Mouse (Mus musculus): ENCODE data around the gene Galnt16. TPM values are rescaled to one million over a fixed set of nuclear protein-coding genes. Genes with fewer than 3 reads are reported as not detected.

Galnt16 gene
- polyA plus RNA-seq, 1 experiment: 28.1 TPM

- no peak for TF ChIP-seq POLR2A (IDR thresholded peaks at IDR 0.05; ENCODE audit: borderline replicate concordance, extremely low read depth, insufficient read depth, insufficient read length, poor library complexity, severe bottlenecking)
- TF ChIP-seq CTCF (IDR thresholded peaks at IDR 0.05; ENCODE audit: borderline replicate concordance, extremely low read depth, insufficient read depth, insufficient read length): no peak
Measured at GRCm38 (mm10) chr12:80567375-80567774, 49.3 kb downstream of the Galnt16 start.

GRCm38 (mm10) chr12:80569561-80569960 lies 51.5 kb downstream of the Galnt16 start:
- TF ChIP-seq CTCF (IDR thresholded peaks at IDR 0.05; ENCODE audit: borderline replicate concordance, extremely low read depth, insufficient read depth, insufficient read length) (no peak), POLR2A (IDR thresholded peaks at IDR 0.05; ENCODE audit: borderline replicate concordance, extremely low read depth, insufficient read depth, insufficient read length, poor library complexity, severe bottlenecking) (no peak)
- DNase-seq (ENCODE audit: low read depth): no peak

More at GRCm38 (mm10) chr12:80567375-80567774, 49.3 kb downstream of the Galnt16 start:
- DNase-seq (ENCODE audit: low read depth): peak; percentile 92

GRCm38 (mm10) chr12:80574318-80574717 lies 56.2 kb downstream of the Galnt16 start:
- no peak for DNase-seq (ENCODE audit: low read depth)
- TF ChIP-seq POLR2A (IDR thresholded peaks at IDR 0.05; ENCODE audit: borderline replicate concordance, extremely low read depth, insufficient read depth, insufficient read length, poor library complexity, severe bottlenecking) (no peak), CTCF (IDR thresholded peaks at IDR 0.05; ENCODE audit: borderline replicate concordance, extremely low read depth, insufficient read depth, insufficient read length) (no peak)

GRCm38 (mm10) chr12:80574825-80575371 lies 56.8 kb downstream of the Galnt16 start:
- peak; percentile 39 for DNase-seq (ENCODE audit: low read depth)
- TF ChIP-seq CTCF (IDR thresholded peaks at IDR 0.05; ENCODE audit: borderline replicate concordance, extremely low read depth, insufficient read depth, insufficient read length): no peak
- no peak for TF ChIP-seq POLR2A (IDR thresholded peaks at IDR 0.05; ENCODE audit: borderline replicate concordance, extremely low read depth, insufficient read depth, insufficient read length, poor library complexity, severe bottlenecking)

- TF ChIP-seq CTCF (IDR thresholded peaks at IDR 0.05; ENCODE audit: borderline replicate concordance, extremely low read depth, insufficient read depth, insufficient read length): peak; percentile 57; the same call in 1 of the 2 replicates
- no peak for TF ChIP-seq POLR2A (IDR thresholded peaks at IDR 0.05; ENCODE audit: borderline replicate concordance, extremely low read depth, insufficient read depth, insufficient read length, poor library complexity, severe bottlenecking)
- peak; percentile 49 for DNase-seq (ENCODE audit: low read depth)
Measured at GRCm38 (mm10) chr12:80577049-80577448, 59.0 kb downstream of the Galnt16 start.

- no peak for DNase-seq (ENCODE audit: low read depth)
- no peak for TF ChIP-seq POLR2A (IDR thresholded peaks at IDR 0.05; ENCODE audit: borderline replicate concordance, extremely low read depth, insufficient read depth, insufficient read length, poor library complexity, severe bottlenecking)
- no peak for TF ChIP-seq CTCF (IDR thresholded peaks at IDR 0.05; ENCODE audit: borderline replicate concordance, extremely low read depth, insufficient read depth, insufficient read length)
Measured at GRCm38 (mm10) chr12:80581357-80581756, 63.3 kb downstream of the Galnt16 start.

GRCm38 (mm10) chr12:80584973-80585372 lies 66.9 kb downstream of the Galnt16 start:
- DNase-seq (ENCODE audit: low read depth): peak; percentile 49
- TF ChIP-seq POLR2A (IDR thresholded peaks at IDR 0.05; ENCODE audit: borderline replicate concordance, extremely low read depth, insufficient read depth, insufficient read length, poor library complexity, severe bottlenecking) (no peak), CTCF (IDR thresholded peaks at IDR 0.05; ENCODE audit: borderline replicate concordance, extremely low read depth, insufficient read depth, insufficient read length) (peak; percentile 54)

GRCm38 (mm10) chr12:80594141-80594540 lies 76.1 kb downstream of the Galnt16 start:
- no peak for DNase-seq (ENCODE audit: low read depth)
- TF ChIP-seq POLR2A (IDR thresholded peaks at IDR 0.05; ENCODE audit: borderline replicate concordance, extremely low read depth, insufficient read depth, insufficient read length, poor library complexity, severe bottlenecking) (no peak), CTCF (IDR thresholded peaks at IDR 0.05; ENCODE audit: borderline replicate concordance, extremely low read depth, insufficient read depth, insufficient read length) (no peak)

- DNase-seq (ENCODE audit: low read depth): no peak
- TF ChIP-seq POLR2A (IDR thresholded peaks at IDR 0.05; ENCODE audit: borderline replicate concordance, extremely low read depth, insufficient read depth, insufficient read length, poor library complexity, severe bottlenecking): no peak
- no peak for TF ChIP-seq CTCF (IDR thresholded peaks at IDR 0.05; ENCODE audit: borderline replicate concordance, extremely low read depth, insufficient read depth, insufficient read length)
Measured at GRCm38 (mm10) chr12:80594781-80595180, 76.7 kb downstream of the Galnt16 start.

GRCm38 (mm10) chr12:80595566-80595965 lies 77.5 kb downstream of the Galnt16 start:
- DNase-seq (ENCODE audit: low read depth): no peak
- TF ChIP-seq CTCF (IDR thresholded peaks at IDR 0.05; ENCODE audit: borderline replicate concordance, extremely low read depth, insufficient read depth, insufficient read length) (no peak), POLR2A (IDR thresholded peaks at IDR 0.05; ENCODE audit: borderline replicate concordance, extremely low read depth, insufficient read depth, insufficient read length, poor library complexity, severe bottlenecking) (no peak)

- DNase-seq (ENCODE audit: low read depth): no peak
- TF ChIP-seq POLR2A (IDR thresholded peaks at IDR 0.05; ENCODE audit: borderline replicate concordance, extremely low read depth, insufficient read depth, insufficient read length, poor library complexity, severe bottlenecking) (no peak), CTCF (IDR thresholded peaks at IDR 0.05; ENCODE audit: borderline replicate concordance, extremely low read depth, insufficient read depth, insufficient read length) (no peak)
Measured at GRCm38 (mm10) chr12:80595968-80596367, 77.9 kb downstream of the Galnt16 start.

GRCm38 (mm10) chr12:80598236-80598635 lies 80.2 kb downstream of the Galnt16 start:
- TF ChIP-seq CTCF (IDR thresholded peaks at IDR 0.05; ENCODE audit: borderline replicate concordance, extremely low read depth, insufficient read depth, insufficient read length) (no peak), POLR2A (IDR thresholded peaks at IDR 0.05; ENCODE audit: borderline replicate concordance, extremely low read depth, insufficient read depth, insufficient read length, poor library complexity, severe bottlenecking) (no peak)
- no peak for DNase-seq (ENCODE audit: low read depth)
